Mouse (Mus musculus): ENCODE results near the gene Sox9.

Gene Sox9

GRCm38 (mm10) chr11:112781994-112782356, at the start of gene Sox9:
Sox9 (plus strand) TSS chr11:112782224.
- DNase-seq: no peak

- DNase-seq: no peak
Measured at GRCm38 (mm10) chr11:112732401-112732800, 49.6 kb upstream of the Sox9 start.

- DNase-seq: no peak
Measured at GRCm38 (mm10) chr11:112737071-112737470, 45.0 kb upstream of the Sox9 start.

- no peak for DNase-seq
Measured at GRCm38 (mm10) chr11:112739681-112740080, 42.3 kb upstream of the Sox9 start.

- DNase-seq: no peak
Measured at GRCm38 (mm10) chr11:112756516-112756915, 25.5 kb upstream of the Sox9 start.

- DNase-seq: no peak
Measured at GRCm38 (mm10) chr11:112758056-112758455, 24.0 kb upstream of the Sox9 start.

GRCm38 (mm10) chr11:112766956-112767355, 15.1 kb upstream of the Sox9 start:
- DNase-seq: no peak

GRCm38 (mm10) chr11:112767531-112768041, 14.4 kb upstream of the Sox9 start:
- no peak for DNase-seq

- no peak for DNase-seq
Measured at GRCm38 (mm10) chr11:112772791-112773355, 9.2 kb upstream of the Sox9 start.

- no peak for DNase-seq
Measured at GRCm38 (mm10) chr11:112779762-112780161, 2.3 kb upstream of the Sox9 start.

GRCm38 (mm10) chr11:112780394-112780920, 1.6 kb upstream of the Sox9 start:
- DNase-seq: no peak

- no peak for DNase-seq
Measured at GRCm38 (mm10) chr11:112781035-112781911, 751 bp upstream of the Sox9 start.

GRCm38 (mm10) chr11:112782357-112783121, 515 bp downstream of the Sox9 start:
- no peak for DNase-seq

- no peak for DNase-seq
Measured at GRCm38 (mm10) chr11:112783401-112784346, 1.6 kb downstream of the Sox9 start.

- no peak for DNase-seq
Measured at GRCm38 (mm10) chr11:112784347-112784902, 2.4 kb downstream of the Sox9 start.

GRCm38 (mm10) chr11:112784903-112785381, 2.9 kb downstream of the Sox9 start:
- DNase-seq: no peak

GRCm38 (mm10) chr11:112785581-112785980, 3.6 kb downstream of the Sox9 start:
- DNase-seq: no peak

GRCm38 (mm10) chr11:112786427-112786826, 4.4 kb downstream of the Sox9 start:
- DNase-seq: no peak

GRCm38 (mm10) chr11:112788296-112788695, 6.3 kb downstream of the Sox9 start:
- DNase-seq: no peak

GRCm38 (mm10) chr11:112796379-112796778, 14.4 kb downstream of the Sox9 start:
- no peak for DNase-seq

- DNase-seq: no peak
Measured at GRCm38 (mm10) chr11:112798831-112799382, 16.9 kb downstream of the Sox9 start.

Data from spleen, adult 18-20 months (tissue).